Mouse (Mus musculus): Measurements from ENCODE around the gene Ube2i.

- TF ChIP-seq POLR2A (IDR thresholded peaks at IDR 0.05; ENCODE audit: insufficient read depth, low read length), result no peak
- TF ChIP-seq CTCF (IDR thresholded peaks at IDR 0.05; ENCODE audit: low read depth, low read length), result no peak
- TF ChIP-seq EP300 (IDR thresholded peaks at IDR 0.05; ENCODE audit: insufficient read depth, low read depth, low read length), result no peak
These were observed 24.1 kb downstream of the Ube2i start for GRCm38 (mm10) chr17:25250181-25250835.

All from ES-Bruce4 (cell line).